Mouse (Mus musculus) right cerebral cortex, adult 18-20 months (tissue): ENCODE data around the gene Taar4.

ENCODE experiments used
- DNase-seq: peaks from one replicate; pipeline ENCODE4 v3.0.0; 2022; ENCODE audit warnings: mixed read lengths

The Taar4 gene

DNA sequence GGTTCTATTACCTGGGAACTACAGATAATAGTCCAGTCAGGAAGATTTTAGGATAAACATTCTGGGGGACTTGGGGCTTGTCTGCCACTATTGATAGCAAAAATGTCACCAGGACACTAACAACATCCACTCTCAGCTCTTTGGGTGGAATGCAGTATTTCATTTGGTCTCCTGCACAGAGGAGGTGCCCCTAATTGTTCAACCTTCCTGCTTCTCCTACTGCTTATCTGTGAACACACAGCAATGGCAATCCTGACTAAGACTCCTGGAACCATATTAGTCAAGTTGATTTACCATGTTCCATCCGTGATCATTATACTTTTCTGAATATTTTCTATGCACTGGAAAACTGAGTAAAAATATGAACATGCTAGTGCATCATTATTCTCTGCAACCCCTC is 47.8 kb downstream of the Taar4 start:
- DNase-seq = no peak
